Mouse (Mus musculus): Measurements from ENCODE around the gene Cacng5. TPM values are rescaled to one million over a fixed set of nuclear protein-coding genes. Genes with fewer than 3 reads are reported as not detected.

Gene Cacng5
- total and polyA plus RNA-seq, 2 experiments from 2014 or later: 12.1 to 14.4 TPM

DNA sequence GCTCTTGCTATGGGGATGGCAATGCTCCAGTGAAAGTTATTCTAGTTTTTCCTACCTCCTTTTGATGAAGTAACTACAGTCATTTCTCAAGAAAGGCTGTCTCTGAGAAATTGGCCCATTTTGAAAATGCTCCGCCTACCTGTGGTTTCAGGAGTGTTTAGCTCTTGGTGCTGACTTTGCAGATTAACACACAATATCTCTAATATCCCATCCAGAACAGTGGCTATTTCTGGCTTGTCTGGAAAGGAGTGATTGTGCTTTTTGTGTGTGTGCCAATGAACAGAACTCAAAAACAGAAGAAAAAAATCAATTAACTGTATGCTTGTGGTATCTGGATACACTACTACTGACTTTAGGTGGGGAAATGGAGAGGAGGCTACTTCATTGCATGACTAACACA lies 33.1 kb upstream of the Cacng5 start:
- 0 out of 2 replicates have a peak, but pooled peaks cover 10% of the 10 kb centered on the region for H3K4me1 ChIP-seq (ENCODE audit: insufficient read depth)
- WGBS: 97% methylated on average over 1 of the region's 1 CpGs
- DNase-seq (no peak), ATAC-seq (no peak)
- no peak overlapping the region for H3K4me2 ChIP-seq (ENCODE audit: low read depth)
- no peak overlapping the region for H3K4me3 ChIP-seq (ENCODE audit: low read depth, low read length)
- peaks cover 13% of the 10 kb centered on the region for H3K36me3 ChIP-seq (ENCODE audit: insufficient read depth)
- TF ChIP-seq CTCF (IDR thresholded peaks at IDR 0.05; ENCODE audit: low read depth): no peak
- no peaks in the 10 kb centered on the region for H3K9me3 ChIP-seq (ENCODE audit: low read length)
- H3K9ac ChIP-seq: no peak overlapping the region
- H3K27ac ChIP-seq (ENCODE audit: low read depth, low read length): no peak overlapping the region
- H3K27me3 ChIP-seq (ENCODE audit: insufficient read depth, low read length): no peaks in the 10 kb centered on the region

DNA sequence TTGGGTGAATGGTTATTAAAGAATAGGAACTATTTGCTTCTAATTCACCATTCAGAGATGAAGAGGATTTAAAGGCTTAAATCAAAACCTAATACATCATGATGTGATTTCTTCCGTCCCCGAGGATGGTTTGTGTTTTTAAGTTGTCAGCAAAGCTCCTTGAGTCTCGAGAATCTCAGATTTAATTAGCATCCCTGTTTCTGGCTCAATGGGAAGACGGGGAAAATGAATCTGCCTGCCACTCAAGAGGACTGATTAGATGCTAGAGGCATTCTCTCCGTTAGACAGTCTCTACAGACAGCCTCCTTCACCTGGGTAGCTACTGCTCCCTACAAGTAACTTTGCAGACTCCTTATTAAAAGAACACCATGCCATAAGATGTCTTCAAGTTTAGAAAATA lies 32.0 kb upstream of the Cacng5 start:
- 9% methylated on average over 5 of the region's 5 CpGs for WGBS
- peaks cover 13% of the 10 kb centered on the region for H3K36me3 ChIP-seq (ENCODE audit: insufficient read depth)
- peak; percentile 32; the same call in 1 of the 2 replicates for ATAC-seq
- H3K4me3 ChIP-seq (ENCODE audit: low read depth, low read length): no peak overlapping the region
- TF ChIP-seq CTCF (IDR thresholded peaks at IDR 0.05; ENCODE audit: low read depth): no peak
- no peak for DNase-seq
- no peak overlapping the region for H3K27ac ChIP-seq (ENCODE audit: low read depth, low read length)
- no peaks in the 10 kb centered on the region for H3K9me3 ChIP-seq (ENCODE audit: low read length)
- 0 out of 2 replicates have a peak, but pooled peaks cover 10% of the 10 kb centered on the region for H3K4me1 ChIP-seq (ENCODE audit: insufficient read depth)
- no peaks in the 10 kb centered on the region for H3K27me3 ChIP-seq (ENCODE audit: insufficient read depth, low read length)
- no peak overlapping the region for H3K9ac ChIP-seq
- H3K4me2 ChIP-seq (ENCODE audit: low read depth): no peak overlapping the region

DNA sequence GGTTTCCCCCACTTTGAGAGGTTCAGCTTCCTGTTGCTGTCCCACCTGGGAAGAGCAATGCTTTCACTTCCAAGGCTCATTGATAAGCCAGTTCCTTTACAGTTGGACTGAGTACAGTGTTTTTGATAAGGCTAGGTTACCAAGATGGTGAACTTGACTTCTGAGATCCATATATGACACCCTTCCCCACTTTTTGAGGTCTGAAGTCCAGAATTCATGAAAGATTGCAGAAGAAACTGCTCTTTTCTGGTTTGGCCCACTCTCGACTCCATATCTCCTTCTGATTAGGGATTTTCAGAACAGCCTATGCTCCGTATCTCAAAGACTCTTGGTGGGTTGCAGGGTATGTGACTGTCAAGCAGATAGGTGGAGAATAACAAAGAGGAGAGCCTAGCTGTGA lies 22.1 kb upstream of the Cacng5 start:
- TF ChIP-seq CTCF (IDR thresholded peaks at IDR 0.05; ENCODE audit: low read depth): no peak
- Histone ChIP-seq H3K9ac (no peak overlapping the region), H3K4me1 (ENCODE audit: insufficient read depth) (no peaks in the 10 kb centered on the region), H3K36me3 (ENCODE audit: insufficient read depth) (no peaks in the 10 kb centered on the region; the same call in 1 of the 2 replicates), H3K9me3 (ENCODE audit: low read length) (no peaks in the 10 kb centered on the region), H3K4me3 (ENCODE audit: low read depth, low read length) (no peak overlapping the region), H3K27ac (ENCODE audit: low read depth, low read length) (no peak overlapping the region), H3K4me2 (ENCODE audit: low read depth) (no peak overlapping the region), H3K27me3 (ENCODE audit: insufficient read depth, low read length) (no peaks in the 10 kb centered on the region)
- ATAC-seq: no peak
- DNase-seq: no peak
- WGBS: 92% methylated on average over 2 of the region's 2 CpGs

DNA sequence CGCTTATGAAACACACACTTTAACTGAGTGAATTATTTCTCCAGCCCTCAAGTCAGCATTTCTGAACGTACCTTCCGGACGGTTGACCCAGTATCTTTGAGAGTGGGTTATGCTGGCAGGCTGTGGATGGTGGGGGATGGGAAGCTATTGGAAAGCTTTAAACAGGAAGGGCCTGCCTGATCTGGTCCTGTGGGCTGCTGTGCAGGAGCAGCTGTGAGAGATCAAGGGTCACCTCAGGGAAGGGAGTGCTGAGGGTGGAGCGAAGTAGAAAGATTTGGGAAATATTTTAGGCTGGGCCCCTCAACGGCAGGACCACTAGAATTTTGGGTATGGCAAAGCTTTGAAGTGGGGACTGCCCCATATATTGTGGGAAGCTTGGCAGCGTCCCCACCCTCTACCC lies 16.9 kb upstream of the Cacng5 start:
- Histone ChIP-seq H3K27me3 (ENCODE audit: insufficient read depth, low read length) (no peaks in the 10 kb centered on the region), H3K36me3 (ENCODE audit: insufficient read depth) (no peaks in the 10 kb centered on the region), H3K9me3 (ENCODE audit: low read length) (no peaks in the 10 kb centered on the region), H3K9ac (no peak overlapping the region), H3K4me3 (ENCODE audit: low read depth, low read length) (no peak overlapping the region), H3K27ac (ENCODE audit: low read depth, low read length) (no peak overlapping the region), H3K4me2 (ENCODE audit: low read depth) (no peak overlapping the region), H3K4me1 (ENCODE audit: insufficient read depth) (no peaks in the 10 kb centered on the region)
- ATAC-seq (no peak), DNase-seq (no peak)
- WGBS: 77% methylated on average over 7 of the region's 7 CpGs
- no peak for TF ChIP-seq CTCF (IDR thresholded peaks at IDR 0.05; ENCODE audit: low read depth)

DNA sequence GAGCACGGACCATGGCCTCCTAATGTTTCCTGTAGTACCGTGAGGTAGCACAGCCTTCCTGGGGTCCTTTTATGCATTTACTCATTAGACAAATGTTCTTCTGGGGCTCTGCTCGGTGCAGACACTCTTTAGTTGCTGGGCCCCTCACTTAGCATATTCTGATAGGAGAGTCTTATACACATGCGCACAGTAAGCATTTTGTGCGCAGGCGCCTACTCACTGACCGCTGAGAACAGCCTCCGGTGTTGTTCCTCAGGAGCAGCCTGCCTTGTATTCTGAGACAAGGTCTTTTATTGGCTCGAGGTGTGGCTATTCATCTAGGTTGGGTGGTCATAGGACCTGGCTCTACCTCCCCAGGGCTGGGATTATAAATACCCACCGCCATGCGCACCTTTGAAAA lies 16.4 kb upstream of the Cacng5 start:
- 88% methylated on average over 11 of the region's 11 CpGs for WGBS

DNA sequence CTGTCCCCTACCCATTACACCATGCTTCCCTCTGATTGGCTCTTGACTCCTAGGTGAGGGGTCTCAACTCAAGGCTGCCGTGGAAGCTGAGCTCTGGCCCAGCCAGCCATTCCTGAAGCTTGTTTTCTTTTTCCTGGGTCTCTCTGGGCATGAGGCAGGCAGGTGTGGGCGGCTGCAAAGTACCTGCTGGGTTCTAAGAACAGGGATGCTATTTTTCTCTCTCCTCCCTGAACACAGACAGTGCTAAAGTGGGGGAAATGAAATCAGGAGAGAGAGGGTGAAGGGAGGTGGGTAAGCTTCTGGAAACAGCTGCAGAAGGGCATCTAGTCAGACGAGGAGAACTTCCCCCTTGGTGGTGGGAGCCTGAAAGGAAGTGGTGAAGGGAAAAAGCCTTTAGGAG lies 14.9 kb upstream of the Cacng5 start:
- Histone ChIP-seq H3K27ac (ENCODE audit: low read depth, low read length) (0 out of 2 replicates have a peak overlapping the region, but pooled peaks have one; percentile 15), H3K4me2 (ENCODE audit: low read depth) (no peak overlapping the region), H3K9ac (no peak overlapping the region), H3K36me3 (ENCODE audit: insufficient read depth) (no peaks in the 10 kb centered on the region), H3K4me1 (ENCODE audit: insufficient read depth) (no peaks in the 10 kb centered on the region), H3K27me3 (ENCODE audit: insufficient read depth, low read length) (no peaks in the 10 kb centered on the region), H3K4me3 (ENCODE audit: low read depth, low read length) (no peak overlapping the region), H3K9me3 (ENCODE audit: low read length) (no peaks in the 10 kb centered on the region)
- 62% methylated on average over 3 of the region's 3 CpGs for WGBS
- no peak for TF ChIP-seq CTCF (IDR thresholded peaks at IDR 0.05; ENCODE audit: low read depth)
- DNase-seq (no peak), ATAC-seq (no peak)

More for the DNA sequence above, 16.4 kb upstream of the Cacng5 start:
- no peak for TF ChIP-seq CTCF (IDR thresholded peaks at IDR 0.05; ENCODE audit: low read depth)
- ATAC-seq (no peak), DNase-seq (no peak)
- Histone ChIP-seq H3K4me3 (ENCODE audit: low read depth, low read length) (no peak overlapping the region), H3K9me3 (ENCODE audit: low read length) (no peaks in the 10 kb centered on the region), H3K36me3 (ENCODE audit: insufficient read depth) (no peaks in the 10 kb centered on the region), H3K27ac (ENCODE audit: low read depth, low read length) (no peak overlapping the region), H3K4me1 (ENCODE audit: insufficient read depth) (no peaks in the 10 kb centered on the region), H3K4me2 (ENCODE audit: low read depth) (no peak overlapping the region), H3K27me3 (ENCODE audit: insufficient read depth, low read length) (no peaks in the 10 kb centered on the region), H3K9ac (no peak overlapping the region)

DNA sequence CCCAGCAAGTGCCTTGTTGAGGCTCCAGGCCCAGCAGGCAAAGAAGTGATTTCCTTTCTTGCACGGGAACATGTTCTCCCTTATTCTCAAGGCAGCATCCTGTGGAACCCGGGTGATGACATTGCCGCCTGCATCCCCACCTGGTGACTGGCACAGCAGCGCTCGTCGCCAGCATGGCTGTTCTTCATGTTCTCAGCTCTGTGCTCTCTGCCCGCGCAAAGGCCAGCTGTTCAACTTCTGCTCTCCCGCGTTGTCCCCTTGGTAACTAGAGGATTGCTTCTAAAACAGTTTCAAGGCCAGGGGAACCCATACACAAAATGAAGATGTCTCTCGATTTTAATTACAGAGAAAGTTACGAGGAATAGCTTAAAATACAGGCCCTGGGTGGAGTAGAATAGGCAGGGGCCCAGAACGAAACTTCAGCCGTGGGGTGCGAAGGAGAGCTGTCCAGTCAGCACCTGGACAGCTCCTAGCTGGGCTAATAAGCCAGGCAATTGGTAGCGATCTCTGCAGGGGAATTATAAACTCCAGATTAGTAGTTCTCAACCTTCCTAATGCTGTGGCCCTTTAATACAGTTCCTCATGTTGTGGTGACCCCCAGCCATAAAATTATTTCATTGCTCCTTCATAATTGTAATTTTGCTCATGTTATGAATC lies 5.1 kb upstream of the Cacng5 start:
- no peak overlapping the region for H3K9ac ChIP-seq
- H3K4me3 ChIP-seq (ENCODE audit: low read depth, low read length): no peak overlapping the region
- no peak overlapping the region for H3K27ac ChIP-seq (ENCODE audit: low read depth, low read length)
- H3K4me2 ChIP-seq (ENCODE audit: low read depth): no peak overlapping the region
- H3K27me3 ChIP-seq (ENCODE audit: insufficient read depth, low read length): no peaks in the 10 kb centered on the region; the same call in 1 of the 2 replicates
- TF ChIP-seq CTCF (IDR thresholded peaks at IDR 0.05; ENCODE audit: low read depth): no peak
- no peaks in the 10 kb centered on the region for H3K9me3 ChIP-seq (ENCODE audit: low read length)
- ATAC-seq (peak; percentile 38; the same call in 1 of the 2 replicates), DNase-seq (peak; percentile 44)
- peaks cover 9% of the 10 kb centered on the region for H3K4me1 ChIP-seq (ENCODE audit: insufficient read depth)
- no peaks in the 10 kb centered on the region for H3K36me3 ChIP-seq (ENCODE audit: insufficient read depth)
- WGBS: 36% methylated on average over 16 of the region's 16 CpGs
